Mouse (Mus musculus): Measurements from ENCODE around the gene Gpr108.

Gpr108 gene

GRCm38 (mm10) chr17:57249186-57250181 is 1.2 kb upstream of the Gpr108 start, which contains the start of gene Trip10:
Gene Trip10 (plus strand): TSS chr17:57249455.
- in situ Hi-C loops (cut with MboI, MseI), result no loop called here

DNA sequence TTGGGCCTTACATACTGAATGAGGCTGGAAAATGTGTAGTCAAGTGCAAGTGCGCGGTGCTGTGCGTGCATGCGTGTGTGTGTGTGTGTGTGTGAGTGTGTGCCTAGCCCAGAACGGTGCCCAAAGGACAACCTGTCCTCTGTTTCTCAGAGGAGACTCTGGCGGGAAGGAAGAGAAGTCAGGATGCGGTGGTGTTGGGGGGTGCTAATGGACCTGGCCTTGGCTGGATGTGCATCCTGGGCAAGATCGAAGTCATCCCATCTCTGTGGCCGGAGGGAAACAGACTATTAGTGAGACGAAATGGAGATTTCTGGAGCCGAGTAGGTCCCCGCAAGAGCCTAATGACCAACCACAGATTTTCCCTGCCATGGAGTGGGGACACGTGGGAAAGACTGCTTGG is 525 bp upstream of the Gpr108 start:
- in situ Hi-C loops (cut with MboI, MseI), result no loop called here

DNA sequence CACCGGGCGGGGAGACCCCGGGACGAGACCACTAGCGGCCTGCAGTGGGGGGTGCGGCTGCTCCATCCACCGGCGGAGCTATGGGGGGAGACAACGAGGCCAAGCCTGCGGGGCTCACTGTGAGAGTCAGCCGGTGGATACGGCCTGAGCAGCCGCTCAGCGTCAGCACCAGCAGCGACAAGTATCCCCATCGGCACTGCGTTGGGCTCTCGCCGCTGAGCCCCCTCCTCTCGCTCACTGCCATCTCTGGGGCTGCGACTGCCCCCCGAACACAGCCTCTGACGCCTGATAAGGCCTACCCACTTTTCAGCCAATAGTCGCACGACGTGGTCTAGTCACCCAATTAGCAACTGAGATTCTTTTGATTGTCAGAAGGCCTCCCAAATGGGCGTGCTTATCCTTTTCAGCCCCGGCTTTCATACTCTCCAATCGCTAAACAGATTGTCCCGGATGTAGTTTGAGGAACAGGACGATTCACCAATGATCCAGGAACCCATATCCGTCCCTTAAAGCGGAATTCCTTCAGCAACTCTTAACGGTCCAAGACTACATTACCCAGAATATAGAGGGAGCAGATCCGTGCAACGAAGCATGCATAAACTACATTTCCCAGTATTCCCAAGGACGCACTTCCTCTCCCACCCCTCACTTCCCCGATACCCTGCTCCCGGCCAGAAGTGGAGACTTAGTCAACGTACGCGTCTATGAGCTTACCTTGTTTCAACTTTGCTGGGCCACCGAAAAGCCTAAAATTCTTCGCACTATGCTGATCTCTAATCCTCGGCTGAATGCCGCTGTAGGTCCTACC is 649 bp downstream of the Gpr108 start:
- in situ Hi-C loops (cut with MboI, MseI), result no loop called here

DNA sequence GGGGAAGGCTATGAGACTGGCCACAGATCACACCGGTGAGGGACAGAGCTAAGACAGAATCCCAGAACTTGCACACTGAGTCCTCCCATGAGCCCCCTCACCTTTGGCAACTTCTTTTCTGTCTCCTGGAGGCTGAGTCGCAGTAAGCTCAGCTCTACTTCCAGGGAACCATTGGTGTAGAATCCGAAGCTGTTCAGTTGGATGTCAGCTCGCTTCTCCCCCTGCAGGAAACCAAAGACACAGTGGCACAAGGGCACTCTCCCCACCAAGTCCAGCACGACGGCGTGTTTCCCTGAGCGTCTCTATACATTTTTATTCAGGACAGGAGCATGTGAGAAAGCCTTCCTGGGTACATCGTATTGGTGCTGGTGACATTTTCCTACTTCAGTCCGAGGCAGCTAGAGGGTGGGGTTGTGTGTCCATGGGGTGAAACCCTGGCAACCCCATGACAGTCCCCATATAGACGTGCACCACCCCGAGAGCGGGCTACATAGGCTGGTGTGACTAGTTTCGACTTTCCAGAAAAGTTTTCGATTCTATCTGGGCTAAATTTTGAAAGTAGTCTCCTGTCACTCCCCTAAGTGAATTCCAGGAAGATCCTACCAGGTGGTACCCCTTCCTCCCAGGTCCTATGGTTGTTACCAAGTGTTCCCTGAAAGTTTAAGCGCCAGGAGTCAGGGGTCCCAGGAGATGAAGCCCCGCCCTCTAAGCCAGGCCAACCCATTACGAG is 1.4 kb downstream of the Gpr108 start:
- in situ Hi-C loops (cut with MboI, MseI), result no loop called here

- in situ Hi-C loops (cut with MboI, MseI), result no loop called here
Measured at GRCm38 (mm10) chr17:57245311-57245929, 2.8 kb downstream of the Gpr108 start.

GRCm38 (mm10) chr17:57243650-57244370 is 4.4 kb downstream of the Gpr108 start:
- in situ Hi-C loops (cut with MboI, MseI), result no loop called here

- in situ Hi-C loops (cut with MboI, MseI), result no loop called here
Measured at GRCm38 (mm10) chr17:57237181-57237580, 11.1 kb downstream of the Gpr108 start.

DNA sequence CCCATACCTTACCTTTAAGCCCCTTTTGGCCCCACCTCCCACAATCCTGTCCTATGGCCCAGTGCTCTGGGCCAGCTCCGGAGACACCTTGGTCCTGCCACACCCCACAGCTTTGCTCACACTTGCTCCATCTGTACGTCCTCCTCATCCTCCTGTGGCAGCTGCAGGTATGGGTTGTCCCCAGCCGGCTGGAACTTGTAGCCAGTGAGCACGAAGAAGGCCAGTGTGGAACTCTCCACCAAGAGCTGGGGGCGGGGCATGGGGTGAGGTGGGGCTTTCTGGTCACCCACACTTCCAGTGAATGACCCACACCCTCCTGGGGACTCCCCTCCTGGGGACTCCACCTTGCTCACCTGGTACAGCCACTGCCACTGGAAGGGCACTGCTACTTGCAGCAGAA is 12.4 kb downstream of the Gpr108 start:
- in situ Hi-C loops (cut with MboI, MseI), result no loop called here

DNA sequence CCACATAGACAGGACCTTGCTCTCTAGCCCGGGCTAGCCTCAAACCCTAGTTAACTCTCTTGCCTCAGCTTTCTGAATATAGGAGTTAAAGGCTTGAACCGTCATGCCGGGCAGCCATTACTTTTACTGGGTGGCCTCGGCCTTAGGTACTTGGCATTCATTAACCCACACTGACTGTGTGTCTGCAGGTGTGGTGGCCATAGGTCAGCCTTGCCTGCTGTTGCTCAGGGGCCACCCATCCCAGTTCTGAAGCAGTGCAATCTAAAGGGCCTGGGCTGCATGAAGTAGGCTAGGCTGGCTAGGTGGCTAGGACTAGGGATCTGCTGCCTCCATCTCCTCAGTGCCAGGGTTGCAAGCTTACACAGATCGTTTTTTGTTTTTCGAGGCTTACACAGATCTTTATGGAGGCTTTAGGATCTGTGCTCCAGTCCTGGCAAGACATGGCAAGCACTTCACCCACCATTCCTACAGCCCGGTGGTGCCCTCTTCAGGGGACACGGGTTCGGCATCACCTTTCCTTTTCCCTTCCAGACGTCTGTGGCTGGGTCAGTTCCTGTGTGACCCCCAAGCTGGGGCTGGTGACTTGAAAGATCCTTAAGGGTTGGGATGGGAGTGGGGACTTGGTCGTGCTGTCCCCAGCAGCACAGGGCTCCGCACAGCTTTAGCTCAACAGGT is 13.9 kb downstream of the Gpr108 start:
- in situ Hi-C loops (cut with MboI, MseI), result no loop called here

GRCm38 (mm10) chr17:57233038-57233437 is 15.2 kb downstream of the Gpr108 start:
- in situ Hi-C loops (cut with MboI, MseI), result no loop called here

GRCm38 (mm10) chr17:57232200-57232599 is 16.0 kb downstream of the Gpr108 start:
- in situ Hi-C loops (cut with MboI, MseI), result no loop called here

DNA sequence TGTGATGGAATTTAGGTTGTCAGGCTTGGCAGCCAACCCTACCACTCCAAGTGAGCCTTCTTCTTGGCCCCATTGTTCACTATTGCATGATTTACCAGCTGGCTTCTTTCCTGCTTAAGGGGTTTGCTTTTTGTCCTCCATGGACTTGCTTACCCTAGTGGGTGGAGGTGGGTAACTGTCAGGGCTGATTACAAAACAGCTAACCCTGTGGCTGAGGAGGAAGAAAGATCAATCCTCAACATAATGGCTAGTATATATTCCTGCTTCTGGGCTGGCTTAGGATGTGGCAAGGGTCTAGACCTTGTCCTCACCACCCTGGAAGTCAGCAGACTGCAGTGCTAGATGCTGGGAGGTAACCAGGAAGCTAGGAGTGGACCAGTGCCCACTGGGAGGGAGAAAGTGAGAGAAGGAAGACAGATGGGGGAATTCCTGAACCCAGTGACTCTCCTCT is 16.9 kb downstream of the Gpr108 start:
- in situ Hi-C loops (cut with MboI, MseI), result no loop called here

DNA sequence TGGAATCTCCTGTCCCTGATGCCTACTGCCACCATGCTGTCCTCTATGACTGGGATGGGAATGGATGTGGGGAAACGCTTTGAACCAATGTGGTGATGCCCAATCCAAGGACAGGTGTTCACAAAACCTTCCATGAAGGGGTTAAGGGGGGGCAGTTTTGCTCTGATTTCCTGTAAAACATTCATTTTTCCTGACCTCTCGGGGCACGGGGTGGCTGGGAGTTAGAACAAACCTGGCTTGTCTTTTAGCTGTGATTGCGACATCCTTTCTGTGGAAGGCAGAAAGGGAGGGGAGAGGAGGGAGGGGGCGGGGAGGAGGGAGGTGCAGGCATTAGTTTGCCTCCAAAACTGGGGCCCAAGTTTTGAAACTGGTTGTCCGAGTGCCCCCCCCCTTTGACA is 17.5 kb downstream of the Gpr108 start:
- in situ Hi-C loops (cut with MboI, MseI), result no loop called here

GRCm38 (mm10) chr17:57229851-57230727 is 18.2 kb downstream of the Gpr108 start:
- in situ Hi-C loops (cut with MboI, MseI), result no loop called here

- in situ Hi-C loops (cut with MboI, MseI), result no loop called here
Measured at GRCm38 (mm10) chr17:57228873-57229272, 19.4 kb downstream of the Gpr108 start.

GRCm38 (mm10) chr17:57228014-57228413 is 20.2 kb downstream of the Gpr108 start, which contains the start of gene C3:
Gene C3 (minus strand): TSS chr17:57228136.
- in situ Hi-C loops (cut with MboI, MseI), result no loop called here

DNA sequence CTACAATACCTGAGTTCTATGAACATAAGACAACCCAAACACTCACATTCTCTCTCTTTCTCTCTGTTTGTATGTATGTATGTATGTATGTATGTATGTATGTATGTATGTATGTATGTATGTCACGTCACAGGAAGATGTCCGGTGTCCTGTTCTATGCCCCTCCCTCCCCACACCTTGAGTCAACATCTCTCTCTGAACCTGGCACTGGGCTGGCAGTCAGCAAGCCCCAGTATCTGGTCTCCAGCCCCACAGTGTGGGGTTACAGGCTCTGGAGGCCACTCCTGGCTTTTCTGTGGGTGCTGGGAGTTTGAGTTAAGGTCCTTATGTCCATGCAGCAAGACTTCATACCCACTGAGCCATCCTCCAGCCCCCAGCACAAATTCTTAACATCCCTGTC is 20.8 kb downstream of the Gpr108 start:
- in situ Hi-C loops (cut with MboI, MseI), result no loop called here

GRCm38 (mm10) chr17:57223313-57223712 is 24.9 kb downstream of the Gpr108 start:
- in situ Hi-C loops (cut with MboI, MseI), result loop anchor here (5.0 to 25.0 kb wide), 2 partner anchors 109 to 1689 kb away; no protein-coding TSS in a partner anchor

- in situ Hi-C loops (cut with MboI, MseI), result loop anchor here (5.0 to 25.0 kb wide), 2 partner anchors 110 to 1690 kb away; no protein-coding TSS in a partner anchor
Measured at GRCm38 (mm10) chr17:57221911-57222310, 26.3 kb downstream of the Gpr108 start.

Measured in T-helper 17 cell (primary cell).